Mouse (Mus musculus): Measurements from ENCODE around the gene Dnah12. TPM values are rescaled to one million over a fixed set of nuclear protein-coding genes. Genes with fewer than 3 reads are reported as not detected.
"Not testable (repeated sequence)": the region's sequence is repeated elsewhere in the genome, so short reads cannot be mapped to it uniquely, and the experiment has no call there.

Dnah12 gene
- total and polyA plus RNA-seq, 3 experiments = 0.03 to 0.06 TPM; not detected in 1

GRCm38 (mm10) chr14:26887244-26887643, 194.2 kb downstream of the Dnah12 start:
- DNase-seq = no peak

GRCm38 (mm10) chr14:26890777-26891176, 197.7 kb downstream of the Dnah12 start:
- DNase-seq = no peak

- DNase-seq = no peak
These were observed 201.3 kb downstream of the Dnah12 start, which contains the start of gene Asb14 for GRCm38 (mm10) chr14:26894392-26894791. TSS of gene Asb14 (plus strand) at chr14:26894557.

DNA sequence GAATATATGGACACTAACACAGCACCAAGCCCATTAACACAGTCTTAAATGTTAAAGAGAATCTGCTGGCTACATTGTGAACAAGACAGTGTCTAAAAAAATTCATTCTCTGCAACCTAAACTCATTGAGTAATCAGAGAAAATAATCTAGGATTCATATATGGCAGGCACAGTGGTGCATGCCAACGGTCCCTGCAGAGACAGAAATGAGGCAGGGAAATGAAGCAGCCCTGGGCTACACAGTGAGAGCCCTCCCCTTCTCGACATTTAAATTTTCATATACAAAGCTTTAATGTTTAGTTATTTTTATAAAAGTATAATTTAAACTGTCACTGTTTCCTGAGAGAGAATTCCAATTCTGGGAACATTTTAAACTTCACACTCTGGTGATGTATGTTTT, 206.4 kb downstream of the Dnah12 start:
- no peak for DNase-seq

- no peak for DNase-seq
These were observed 207.8 kb downstream of the Dnah12 start for GRCm38 (mm10) chr14:26900893-26901292.

- no peak for DNase-seq
These were observed 214.3 kb downstream of the Dnah12 start for GRCm38 (mm10) chr14:26907401-26907800.

DNA sequence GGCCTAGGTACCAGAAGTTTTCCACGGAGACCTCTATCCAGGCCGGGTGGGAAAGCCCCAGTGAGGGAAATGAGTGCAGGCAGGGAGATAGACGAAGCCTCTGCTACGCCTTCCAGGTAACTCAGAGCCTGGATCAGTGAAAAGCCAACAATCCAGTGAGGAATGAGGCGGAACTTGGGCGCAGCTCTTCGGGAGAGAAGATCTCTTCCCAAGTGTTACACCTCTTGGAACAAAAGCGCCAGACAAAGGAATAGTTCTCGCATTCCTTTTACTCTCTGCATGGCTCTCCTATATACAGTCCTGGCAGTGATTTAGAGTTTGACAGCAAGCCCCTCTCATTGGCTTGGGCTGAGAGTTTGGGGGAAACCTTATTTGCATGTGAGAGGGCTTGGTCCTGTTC, 217.4 kb downstream of the Dnah12 start:
- DNase-seq = not testable (repeated sequence)

DNA sequence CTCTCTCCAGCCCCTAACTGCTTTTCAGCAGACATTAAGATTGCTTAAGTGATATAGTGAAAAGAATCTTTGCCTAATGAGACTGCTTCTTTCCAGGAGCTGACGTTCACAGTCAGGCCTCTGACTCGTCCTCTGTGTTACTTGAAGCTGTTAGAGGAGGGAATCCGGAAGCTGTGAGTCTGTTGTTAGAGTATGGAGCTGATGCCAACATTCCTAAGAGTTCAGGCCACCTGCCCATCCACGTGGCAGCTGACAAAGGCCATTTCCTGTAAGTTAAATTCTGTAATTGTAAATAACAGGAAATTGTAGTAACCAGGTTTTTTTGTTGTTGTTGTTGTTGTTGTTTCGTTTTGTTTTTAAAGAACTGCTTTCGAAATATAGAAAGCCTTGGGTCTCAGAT, 218.1 kb downstream of the Dnah12 start:
- DNase-seq = peak; percentile 10

DNA sequence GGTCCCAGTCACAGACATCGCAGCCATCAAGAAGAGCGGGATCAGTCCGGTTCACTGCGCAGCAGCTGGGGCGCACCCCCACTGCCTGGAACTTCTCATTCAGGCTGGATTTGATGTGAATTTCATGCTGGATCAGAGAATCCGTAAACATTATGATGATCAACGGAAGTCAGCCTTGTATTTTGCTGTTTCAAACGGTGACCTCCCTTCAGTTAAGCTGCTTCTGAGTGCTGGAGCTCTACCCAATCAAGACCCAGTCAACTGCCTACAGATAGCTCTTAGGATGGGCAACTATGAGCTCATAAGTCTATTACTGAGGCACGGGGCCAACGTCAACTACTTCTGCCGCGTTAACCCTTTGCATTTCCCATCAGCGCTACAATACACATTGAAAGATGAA, 218.8 kb downstream of the Dnah12 start:
- DNase-seq = no peak

- no peak for DNase-seq
These were observed 220.7 kb downstream of the Dnah12 start for GRCm38 (mm10) chr14:26913681-26914268.

DNA sequence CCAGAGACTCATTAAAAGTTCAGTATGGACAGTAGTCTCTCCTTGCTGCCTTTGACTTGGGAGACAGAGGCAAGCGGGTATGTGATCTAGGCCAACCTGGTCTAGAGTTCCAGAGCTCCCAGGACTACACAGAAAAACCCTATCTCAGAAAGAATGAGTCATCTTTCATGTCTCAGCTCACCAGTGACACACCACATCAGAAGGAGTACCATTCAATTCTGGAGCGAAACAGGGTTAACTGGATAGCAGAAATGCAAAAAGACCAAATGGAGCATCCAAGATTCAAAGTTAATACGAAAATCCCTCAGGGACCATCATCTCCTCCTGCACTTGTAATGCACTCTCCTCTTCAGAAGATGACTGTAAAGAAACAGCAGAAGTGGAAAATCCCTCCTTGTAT, 226.2 kb downstream of the Dnah12 start:
- DNase-seq = no peak

GRCm38 (mm10) chr14:26923702-26924421, 230.8 kb downstream of the Dnah12 start:
- DNase-seq = no peak

DNA sequence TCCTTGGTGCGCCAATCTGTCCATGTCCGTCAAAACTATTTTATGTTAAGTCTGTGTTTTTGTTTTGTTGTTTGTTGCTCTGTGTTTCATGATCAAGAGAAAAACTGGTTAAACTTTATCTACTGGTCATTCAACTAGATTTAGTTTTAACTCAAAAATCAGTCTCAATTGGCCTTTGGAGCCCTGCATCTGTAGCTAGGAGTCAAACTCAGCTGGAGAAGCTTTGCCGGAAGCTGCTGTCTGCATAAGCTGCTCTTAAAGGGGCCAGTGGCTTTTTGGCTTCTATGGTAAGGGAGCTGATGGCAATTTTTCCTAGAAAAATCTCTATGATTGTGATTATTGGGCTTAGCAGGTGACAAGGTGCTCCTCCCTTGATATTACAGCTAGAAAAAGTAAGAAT, 241.8 kb downstream of the Dnah12 start:
- DNase-seq = no peak

DNA sequence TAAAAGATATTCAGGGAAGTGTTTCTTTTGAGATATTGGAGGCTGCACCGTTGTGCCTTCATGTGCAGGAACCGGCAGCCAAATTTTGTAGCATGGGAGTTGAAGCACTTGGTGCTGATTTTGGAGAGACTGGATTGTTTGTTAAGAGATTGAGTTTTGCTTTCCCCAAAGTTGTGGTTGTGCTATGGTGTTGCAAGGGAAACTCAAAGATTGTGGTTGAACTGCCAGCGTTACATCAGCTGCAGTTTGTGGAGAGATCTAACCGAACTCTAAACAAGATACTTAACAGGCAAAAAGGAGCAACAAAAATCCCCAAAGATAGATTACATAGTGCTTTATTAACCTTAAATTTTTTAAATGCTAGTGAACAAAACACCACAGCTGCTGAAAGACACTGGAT, 242.5 kb downstream of the Dnah12 start:
- no peak for DNase-seq

Small RNA genes lying within 50 kb of the gene (microRNA-seq; reads per million reads assigned to microRNA genes)
- 0 to 0.41 reads per million in 2 experiments for gene Mir7672

Other genes with a start within 250 kb of the Dnah12 start
- 10 to 100 TPM; 87.7 to 90.0 TPM for gene Slmap, start 158.3 kb upstream of the Dnah12 start, total RNA-seq (2021)
- 54.3 and 54.4 TPM in 2 replicates for gene Slmap, start 158.3 kb upstream of the Dnah12 start, polyA plus RNA-seq (2012; rRNA removed)
- 10 to 100 TPM; 33.3 to 36.4 TPM for gene Dennd6a, start 119.4 kb upstream of the Dnah12 start, total RNA-seq (2021)
- gene Dennd6a, start 119.4 kb upstream of the Dnah12 start, polyA plus RNA-seq (2012; rRNA removed) = 11.7 and 11.8 TPM in 2 replicates
- 100 to 1,000 TPM; 169 to 191 TPM for gene Arf4, start 55.2 kb upstream of the Dnah12 start, total RNA-seq (2021)
- 420 and 432 TPM in 2 replicates for gene Arf4, start 55.2 kb upstream of the Dnah12 start, polyA plus RNA-seq (2012; rRNA removed)
- 10 to 100 TPM in 1 of 2 experiments, 1 to 10 TPM in 1; 9.1 to 11.4 TPM for gene Pde12, start 23.4 kb upstream of the Dnah12 start, total RNA-seq (2021)
- 7.1 and 7.5 TPM in 2 replicates for gene Pde12, start 23.4 kb upstream of the Dnah12 start, polyA plus RNA-seq (2012; rRNA removed)
- gene Asb14, start 201.3 kb downstream of the Dnah12 start, total RNA-seq (2021) = not detected
- gene Asb14, start 201.3 kb downstream of the Dnah12 start, polyA plus RNA-seq (2012; rRNA removed) = not detected in 2 replicates

All from adrenal gland, adult 2 months (tissue).